Mouse (Mus musculus): ENCODE results near the gene Osbpl9. TPM values are rescaled to one million over a fixed set of nuclear protein-coding genes. Genes with fewer than 3 reads are reported as not detected.

The Osbpl9 gene
- polyA plus RNA-seq, 1 experiment from 2014 or later = 45.0 TPM

GRCm38 (mm10) chr4:109203931-109204330 is 1.9 kb upstream of the Osbpl9 start:
- H3K4me2 ChIP-seq (replicated peaks; ENCODE audit: low read depth) = no peak overlapping the region
- H3K4me1 ChIP-seq (replicated peaks; ENCODE audit: control insufficient read depth, insufficient read depth) = no peaks in the 10 kb centered on the region
- no peak overlapping the region for H3K4me3 ChIP-seq (ENCODE audit: low read depth, low read length)
- no peak for TF ChIP-seq EP300 (optimal IDR thresholded peaks at IDR 0.05)
- no peak for TF ChIP-seq CTCF (IDR thresholded peaks at IDR 0.05; ENCODE audit: low read depth)
- ATAC-seq (ENCODE audit: low FRiP score, low TSS enrichment) (no peak), DNase-seq (ENCODE audit: low spot score) (no peak)
- WGBS = 41% methylated on average over 1 of the region's 1 CpGs
- H3K36me3 ChIP-seq (ENCODE audit: control insufficient read depth, insufficient read depth, low read length) = no peaks in the 10 kb centered on the region
- no peaks in the 10 kb centered on the region for H3K27me3 ChIP-seq (ENCODE audit: control insufficient read depth, insufficient read depth, low read length)
- H3K9me3 ChIP-seq (ENCODE audit: control insufficient read depth, low read length) = no peaks in the 10 kb centered on the region
- H3K27ac ChIP-seq (replicated peaks) = no peak overlapping the region
- no peak overlapping the region for H3K9ac ChIP-seq (ENCODE audit: low read length)

- no peaks in the 10 kb centered on the region for H3K4me1 ChIP-seq (replicated peaks; ENCODE audit: control insufficient read depth, insufficient read depth)
- 98% methylated on average over 4 of the region's 4 CpGs for WGBS
- no peaks in the 10 kb centered on the region for H3K36me3 ChIP-seq (ENCODE audit: control insufficient read depth, insufficient read depth, low read length)
- no peak overlapping the region for H3K9ac ChIP-seq (ENCODE audit: low read length)
- H3K9me3 ChIP-seq (ENCODE audit: control insufficient read depth, low read length) = no peaks in the 10 kb centered on the region
- no peak overlapping the region for H3K27ac ChIP-seq (replicated peaks)
- no peak overlapping the region for H3K4me2 ChIP-seq (replicated peaks; ENCODE audit: low read depth)
- H3K4me3 ChIP-seq (ENCODE audit: low read depth, low read length) = no peak overlapping the region
- TF ChIP-seq CTCF (IDR thresholded peaks at IDR 0.05; ENCODE audit: low read depth) = no peak
- TF ChIP-seq EP300 (optimal IDR thresholded peaks at IDR 0.05) = no peak
- H3K27me3 ChIP-seq (ENCODE audit: control insufficient read depth, insufficient read depth, low read length) = no peaks in the 10 kb centered on the region
- DNase-seq (ENCODE audit: low spot score) (no peak), ATAC-seq (ENCODE audit: low FRiP score, low TSS enrichment) (no peak)
These were observed 3.0 kb downstream of the Osbpl9 start for GRCm38 (mm10) chr4:109199069-109199468.

GRCm38 (mm10) chr4:109195900-109196629 is 6.0 kb downstream of the Osbpl9 start:
- Histone ChIP-seq H3K9me3 (ENCODE audit: control insufficient read depth, low read length) (no peaks in the 10 kb centered on the region), H3K9ac (ENCODE audit: low read length) (no peak overlapping the region), H3K4me2 (replicated peaks; ENCODE audit: low read depth) (no peak overlapping the region), H3K4me3 (ENCODE audit: low read depth, low read length) (no peak overlapping the region), H3K27me3 (ENCODE audit: control insufficient read depth, insufficient read depth, low read length) (no peaks in the 10 kb centered on the region), H3K4me1 (replicated peaks; ENCODE audit: control insufficient read depth, insufficient read depth) (no peaks in the 10 kb centered on the region), H3K36me3 (ENCODE audit: control insufficient read depth, insufficient read depth, low read length) (no peaks in the 10 kb centered on the region), H3K27ac (replicated peaks) (no peak overlapping the region)
- TF ChIP-seq CTCF (IDR thresholded peaks at IDR 0.05; ENCODE audit: low read depth) = no peak
- 76% methylated on average over 7 of the region's 7 CpGs for WGBS
- no peak for DNase-seq (ENCODE audit: low spot score)
- ATAC-seq (ENCODE audit: low FRiP score, low TSS enrichment) = peak; percentile 38; the same call in 1 of the 2 replicates

- no peaks in the 10 kb centered on the region for H3K36me3 ChIP-seq (ENCODE audit: control insufficient read depth, insufficient read depth, low read length)
- DNase-seq (ENCODE audit: low spot score) (no peak), ATAC-seq (ENCODE audit: low FRiP score, low TSS enrichment) (no peak)
- H3K27me3 ChIP-seq (ENCODE audit: control insufficient read depth, insufficient read depth, low read length) = no peaks in the 10 kb centered on the region
- H3K4me3 ChIP-seq (ENCODE audit: low read depth, low read length) = no peak overlapping the region
- no peaks in the 10 kb centered on the region for H3K4me1 ChIP-seq (replicated peaks; ENCODE audit: control insufficient read depth, insufficient read depth)
- WGBS = 84% methylated on average over 5 of the region's 5 CpGs
- TF ChIP-seq CTCF (IDR thresholded peaks at IDR 0.05; ENCODE audit: low read depth) (no peak), EP300 (optimal IDR thresholded peaks at IDR 0.05) (no peak)
- H3K9me3 ChIP-seq (ENCODE audit: control insufficient read depth, low read length) = no peaks in the 10 kb centered on the region
- H3K27ac ChIP-seq (replicated peaks) = no peak overlapping the region
- no peak overlapping the region for H3K9ac ChIP-seq (ENCODE audit: low read length)
- H3K4me2 ChIP-seq (replicated peaks; ENCODE audit: low read depth) = no peak overlapping the region
These were observed 8.2 kb downstream of the Osbpl9 start for GRCm38 (mm10) chr4:109193886-109194285.

GRCm38 (mm10) chr4:109191598-109191997 is 10.5 kb downstream of the Osbpl9 start:
- DNase-seq (ENCODE audit: low spot score) (no peak), ATAC-seq (ENCODE audit: low FRiP score, low TSS enrichment) (no peak)
- Histone ChIP-seq H3K9me3 (ENCODE audit: control insufficient read depth, low read length) (no peaks in the 10 kb centered on the region), H3K36me3 (ENCODE audit: control insufficient read depth, insufficient read depth, low read length) (no peaks in the 10 kb centered on the region), H3K9ac (ENCODE audit: low read length) (no peak overlapping the region), H3K4me2 (replicated peaks; ENCODE audit: low read depth) (no peak overlapping the region), H3K4me3 (ENCODE audit: low read depth, low read length) (no peak overlapping the region), H3K27me3 (ENCODE audit: control insufficient read depth, insufficient read depth, low read length) (no peaks in the 10 kb centered on the region), H3K4me1 (replicated peaks; ENCODE audit: control insufficient read depth, insufficient read depth) (no peaks in the 10 kb centered on the region), H3K27ac (replicated peaks) (no peak overlapping the region)
- TF ChIP-seq EP300 (optimal IDR thresholded peaks at IDR 0.05) = no peak
- no peak for TF ChIP-seq CTCF (IDR thresholded peaks at IDR 0.05; ENCODE audit: low read depth)
- WGBS = 41% methylated on average over 10 of the region's 10 CpGs

GRCm38 (mm10) chr4:109185616-109186405 is 16.3 kb downstream of the Osbpl9 start:
- no peak for TF ChIP-seq CTCF (IDR thresholded peaks at IDR 0.05; ENCODE audit: low read depth)
- no peak for TF ChIP-seq EP300 (optimal IDR thresholded peaks at IDR 0.05)
- Histone ChIP-seq H3K9ac (ENCODE audit: low read length) (no peak overlapping the region), H3K9me3 (ENCODE audit: control insufficient read depth, low read length) (no peaks in the 10 kb centered on the region), H3K4me1 (replicated peaks; ENCODE audit: control insufficient read depth, insufficient read depth) (no peaks in the 10 kb centered on the region), H3K27ac (replicated peaks) (no peak overlapping the region), H3K27me3 (ENCODE audit: control insufficient read depth, insufficient read depth, low read length) (no peaks in the 10 kb centered on the region), H3K4me2 (replicated peaks; ENCODE audit: low read depth) (no peak overlapping the region), H3K4me3 (ENCODE audit: low read depth, low read length) (no peak overlapping the region), H3K36me3 (ENCODE audit: control insufficient read depth, insufficient read depth, low read length) (no peaks in the 10 kb centered on the region)
- WGBS = 56% methylated on average over 8 of the region's 8 CpGs
- no peak for ATAC-seq (ENCODE audit: low FRiP score, low TSS enrichment)
- no peak for DNase-seq (ENCODE audit: low spot score)

All from stomach, postnatal 0 days (tissue).